Mouse (Mus musculus): ENCODE data around the gene Armh3. TPM values are rescaled to one million over a fixed set of nuclear protein-coding genes. Genes with fewer than 3 reads are reported as not detected.

The Armh3 gene
- polyA plus RNA-seq, 1 experiment from 2014 or later: 21.2 TPM

DNA sequence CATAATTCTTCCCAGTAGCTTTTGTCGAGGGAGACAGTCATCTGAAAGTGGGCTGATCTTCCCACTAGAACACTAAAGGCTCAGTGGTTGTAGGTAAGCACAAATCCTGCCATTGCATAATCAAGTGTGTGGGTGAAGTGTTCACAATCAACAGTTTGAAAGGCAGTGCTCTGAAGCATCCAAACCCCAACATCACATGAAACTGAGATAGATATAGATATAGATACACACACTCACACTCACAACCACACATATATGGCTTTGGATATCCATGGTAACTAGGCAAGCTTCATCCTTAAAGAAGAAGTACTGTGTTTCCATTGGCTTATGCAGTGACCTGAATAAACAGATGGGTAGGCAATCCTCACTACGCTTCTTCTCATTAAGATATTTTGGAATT, 50.5 kb downstream of the Armh3 start:
- Histone ChIP-seq H3K4me2 (replicated peaks) (no peak overlapping the region), H3K9me3 (no peaks in the 10 kb centered on the region), H3K4me3 (no peak overlapping the region), H3K4me1 (no peaks in the 10 kb centered on the region), H3K27me3 (replicated peaks) (no peaks in the 10 kb centered on the region), H3K27ac (no peak overlapping the region), H3K9ac (no peak overlapping the region), H3K36me3 (peaks cover 39% of the 10 kb centered on the region)
- ATAC-seq (ENCODE audit: low FRiP score, low read depth): no peak
- 87% methylated on average over 2 of the region's 2 CpGs for WGBS

GRCm38 (mm10) chr19:45947286-45947685, 51.0 kb downstream of the Armh3 start:
- Histone ChIP-seq H3K36me3 (peaks cover 35% of the 10 kb centered on the region), H3K9ac (no peak overlapping the region), H3K4me3 (no peak overlapping the region), H3K9me3 (no peaks in the 10 kb centered on the region), H3K27me3 (replicated peaks) (no peaks in the 10 kb centered on the region), H3K4me2 (replicated peaks) (no peak overlapping the region), H3K4me1 (no peaks in the 10 kb centered on the region), H3K27ac (no peak overlapping the region)
- WGBS: over 99% methylated on average over 2 of the region's 2 CpGs
- no peak for ATAC-seq (ENCODE audit: low FRiP score, low read depth)

- no peak overlapping the region for H3K9ac ChIP-seq
- H3K9me3 ChIP-seq: no peaks in the 10 kb centered on the region
- H3K4me3 ChIP-seq: no peak overlapping the region
- WGBS: 93% methylated on average over 9 of the region's 9 CpGs
- no peak overlapping the region for H3K27ac ChIP-seq
- no peak overlapping the region for H3K4me2 ChIP-seq (replicated peaks)
- H3K4me1 ChIP-seq: no peaks in the 10 kb centered on the region
- peaks cover 32% of the 10 kb centered on the region for H3K36me3 ChIP-seq
- no peak for ATAC-seq (ENCODE audit: low FRiP score, low read depth)
- no peaks in the 10 kb centered on the region for H3K27me3 ChIP-seq (replicated peaks)
These were observed 51.7 kb downstream of the Armh3 start for GRCm38 (mm10) chr19:45946541-45946940.

DNA sequence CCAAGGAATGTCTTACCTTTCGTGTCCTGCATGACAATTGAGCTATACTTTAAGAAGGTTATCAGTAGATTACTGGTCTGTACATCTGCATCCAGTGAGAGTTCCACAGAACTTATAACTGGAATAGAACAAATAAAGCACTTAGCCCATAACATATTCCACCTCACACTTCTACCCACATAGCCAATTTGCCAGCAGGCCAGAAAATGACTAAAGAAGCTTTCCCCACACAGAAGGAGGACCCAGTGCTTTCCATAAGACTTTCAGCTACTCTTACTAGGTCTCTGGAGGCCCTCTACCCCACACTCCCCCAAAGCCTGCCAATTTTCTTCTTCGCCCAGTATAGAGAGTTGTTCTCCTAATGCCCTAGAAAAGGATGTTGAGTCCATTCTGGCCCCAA, 52.3 kb downstream of the Armh3 start:
- no peak for ATAC-seq (ENCODE audit: low FRiP score, low read depth)
- H3K4me3 ChIP-seq: no peak overlapping the region
- no peak overlapping the region for H3K4me2 ChIP-seq (replicated peaks)
- no peak overlapping the region for H3K9ac ChIP-seq
- H3K27ac ChIP-seq: no peak overlapping the region
- H3K27me3 ChIP-seq (replicated peaks): no peaks in the 10 kb centered on the region
- peaks cover 29% of the 10 kb centered on the region for H3K36me3 ChIP-seq
- 92% methylated on average over 2 of the region's 2 CpGs for WGBS
- no peaks in the 10 kb centered on the region for H3K4me1 ChIP-seq
- H3K9me3 ChIP-seq: no peaks in the 10 kb centered on the region

DNA sequence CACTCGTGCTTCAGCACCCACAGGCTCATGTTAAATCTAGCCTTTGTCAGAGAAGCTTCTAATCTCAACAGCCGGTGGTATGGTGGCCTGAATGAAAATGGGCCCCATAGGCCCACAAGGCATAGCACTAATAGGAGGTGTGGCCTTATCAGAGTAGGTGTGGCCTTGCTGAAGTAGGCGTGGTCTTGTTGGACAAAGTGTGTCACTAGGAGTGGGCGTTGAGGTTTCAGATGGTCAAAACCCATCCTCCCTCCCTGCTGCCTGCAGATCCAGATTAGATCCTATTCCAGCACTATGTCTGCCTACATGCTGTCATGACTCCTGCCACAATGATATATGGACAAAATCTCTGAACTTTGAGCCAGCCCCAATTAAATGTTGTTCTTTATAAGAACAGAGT, 54.5 kb downstream of the Armh3 start:
- no peak for ATAC-seq (ENCODE audit: low FRiP score, low read depth)
- no peaks in the 10 kb centered on the region for H3K4me1 ChIP-seq
- no peaks in the 10 kb centered on the region for H3K9me3 ChIP-seq
- H3K4me3 ChIP-seq: no peak overlapping the region
- 83% methylated on average over 4 of the region's 4 CpGs for WGBS
- H3K36me3 ChIP-seq: peaks cover 22% of the 10 kb centered on the region; the same call in 1 of the 2 replicates
- no peak overlapping the region for H3K9ac ChIP-seq
- H3K27me3 ChIP-seq (replicated peaks): no peaks in the 10 kb centered on the region
- no peak overlapping the region for H3K27ac ChIP-seq
- H3K4me2 ChIP-seq (replicated peaks): no peak overlapping the region

DNA sequence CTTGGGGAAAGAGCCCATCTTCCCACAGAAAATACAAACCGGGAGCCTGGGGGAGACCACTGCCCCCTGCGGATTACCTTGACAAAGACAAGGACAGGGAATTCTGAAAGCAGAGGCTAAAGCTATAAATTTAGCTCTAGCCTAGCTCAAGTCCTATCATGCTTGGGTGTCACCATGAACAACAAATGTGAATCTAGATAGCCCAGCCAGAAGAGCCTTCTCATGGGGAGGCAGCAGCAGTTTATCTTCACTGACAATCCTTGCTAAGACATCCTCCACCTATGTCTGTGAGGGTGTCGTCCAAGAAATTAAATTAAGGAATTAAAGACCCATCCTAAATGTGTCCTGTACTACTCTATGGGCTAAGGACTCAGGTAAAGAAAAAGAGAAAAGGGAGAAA, 60.2 kb downstream of the Armh3 start:
- H3K4me2 ChIP-seq (replicated peaks): peak overlapping the region; percentile 33; the same call in 1 of the 2 replicates

DNA sequence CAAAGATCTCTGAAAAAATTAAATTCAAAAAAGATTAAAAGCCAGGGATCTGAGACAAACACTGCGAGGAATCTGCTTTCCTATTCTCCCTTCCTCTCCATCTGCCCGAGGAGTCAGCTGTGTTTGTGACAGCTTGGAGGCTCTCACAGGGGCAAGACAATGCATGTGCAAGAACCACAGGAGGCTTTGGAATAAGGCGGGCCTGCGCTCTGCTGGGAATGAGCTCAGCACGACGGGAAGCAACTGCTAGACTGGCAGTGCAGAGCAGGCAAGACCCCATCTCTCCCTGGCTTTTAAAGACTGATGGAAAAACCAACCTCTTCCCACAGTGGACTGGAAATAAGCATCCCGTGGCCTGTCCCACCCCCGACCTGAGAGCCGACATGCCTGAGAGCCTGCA, 60.8 kb downstream of the Armh3 start:
- Histone ChIP-seq H3K4me1 (peaks cover 17% of the 10 kb centered on the region), H3K4me2 (replicated peaks) (peak overlapping the region; percentile 33; the same call in 1 of the 2 replicates), H3K27me3 (replicated peaks) (no peaks in the 10 kb centered on the region), H3K27ac (0 out of 2 replicates have a peak overlapping the region, but pooled peaks have one; percentile 12), H3K36me3 (peaks cover 11% of the 10 kb centered on the region; the same call in 1 of the 2 replicates), H3K4me3 (no peak overlapping the region), H3K9ac (no peak overlapping the region), H3K9me3 (no peaks in the 10 kb centered on the region)
- 9% methylated on average over 9 of the region's 9 CpGs for WGBS
- 0 out of 2 replicates have a peak, but pooled peaks have one; percentile 21 for ATAC-seq (ENCODE audit: low FRiP score, low read depth)

More for the DNA sequence above, 60.2 kb downstream of the Armh3 start:
- WGBS: 18% methylated on average over 3 of the region's 3 CpGs
- Histone ChIP-seq H3K4me1 (peaks cover 17% of the 10 kb centered on the region), H3K9ac (no peak overlapping the region), H3K36me3 (peaks cover 11% of the 10 kb centered on the region; the same call in 1 of the 2 replicates), H3K27me3 (replicated peaks) (no peaks in the 10 kb centered on the region), H3K27ac (no peak overlapping the region), H3K9me3 (no peaks in the 10 kb centered on the region), H3K4me3 (no peak overlapping the region)
- no peak for ATAC-seq (ENCODE audit: low FRiP score, low read depth)

DNA sequence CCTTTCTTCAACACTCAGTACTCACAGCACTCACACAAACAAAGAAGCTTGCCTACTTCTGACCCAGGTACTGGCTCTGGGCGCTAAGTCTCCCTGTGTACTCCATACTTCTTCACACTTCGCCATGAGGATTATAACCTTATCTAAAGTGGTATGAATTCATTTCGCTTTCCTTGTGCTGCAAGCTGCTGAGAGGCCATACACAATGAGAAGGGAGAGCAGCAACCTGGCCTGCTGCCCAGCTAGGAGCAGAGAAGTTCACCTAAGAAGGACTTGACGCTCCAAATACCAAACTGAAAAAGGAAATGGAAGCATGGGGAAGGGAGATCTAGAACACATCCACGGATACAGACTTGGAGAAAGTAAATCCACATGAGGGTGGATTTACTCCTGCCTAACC, 71.1 kb downstream of the Armh3 start:
- H3K4me2 ChIP-seq (replicated peaks): no peak overlapping the region
- H3K27me3 ChIP-seq (replicated peaks): no peaks in the 10 kb centered on the region
- no peaks in the 10 kb centered on the region for H3K4me1 ChIP-seq
- H3K27ac ChIP-seq: no peak overlapping the region
- peaks cover 24% of the 10 kb centered on the region for H3K36me3 ChIP-seq
- WGBS: 91% methylated on average over 5 of the region's 5 CpGs
- H3K9ac ChIP-seq: no peak overlapping the region
- no peak overlapping the region for H3K4me3 ChIP-seq
- H3K9me3 ChIP-seq: no peaks in the 10 kb centered on the region
- no peak for ATAC-seq (ENCODE audit: low FRiP score, low read depth)

DNA sequence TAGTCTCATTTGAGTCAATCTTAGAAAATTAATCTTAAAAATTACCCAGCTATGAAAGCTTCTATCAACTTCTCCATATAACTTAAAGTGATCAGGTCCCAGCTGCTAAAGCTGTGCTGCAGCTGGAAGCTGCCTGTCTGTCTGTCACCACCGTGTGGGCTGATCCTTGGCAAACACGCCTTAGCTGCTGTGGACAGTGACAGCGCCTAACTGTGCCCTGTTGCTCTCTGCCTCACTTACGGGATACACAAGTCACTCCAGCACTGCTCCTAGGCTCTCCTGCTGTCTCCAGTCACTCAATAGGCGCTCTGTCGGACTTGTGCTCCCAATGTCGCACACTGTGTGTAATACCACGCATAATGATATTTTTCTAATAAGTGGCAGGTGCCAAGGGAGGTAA, 71.9 kb downstream of the Armh3 start:
- Histone ChIP-seq H3K36me3 (peaks cover 21% of the 10 kb centered on the region; the same call in 1 of the 2 replicates), H3K27ac (no peak overlapping the region), H3K4me3 (no peak overlapping the region), H3K4me2 (replicated peaks) (no peak overlapping the region), H3K27me3 (replicated peaks) (no peaks in the 10 kb centered on the region), H3K4me1 (no peaks in the 10 kb centered on the region), H3K9me3 (no peaks in the 10 kb centered on the region), H3K9ac (no peak overlapping the region)
- 93% methylated on average over 8 of the region's 8 CpGs for WGBS
- ATAC-seq (ENCODE audit: low FRiP score, low read depth): no peak

DNA sequence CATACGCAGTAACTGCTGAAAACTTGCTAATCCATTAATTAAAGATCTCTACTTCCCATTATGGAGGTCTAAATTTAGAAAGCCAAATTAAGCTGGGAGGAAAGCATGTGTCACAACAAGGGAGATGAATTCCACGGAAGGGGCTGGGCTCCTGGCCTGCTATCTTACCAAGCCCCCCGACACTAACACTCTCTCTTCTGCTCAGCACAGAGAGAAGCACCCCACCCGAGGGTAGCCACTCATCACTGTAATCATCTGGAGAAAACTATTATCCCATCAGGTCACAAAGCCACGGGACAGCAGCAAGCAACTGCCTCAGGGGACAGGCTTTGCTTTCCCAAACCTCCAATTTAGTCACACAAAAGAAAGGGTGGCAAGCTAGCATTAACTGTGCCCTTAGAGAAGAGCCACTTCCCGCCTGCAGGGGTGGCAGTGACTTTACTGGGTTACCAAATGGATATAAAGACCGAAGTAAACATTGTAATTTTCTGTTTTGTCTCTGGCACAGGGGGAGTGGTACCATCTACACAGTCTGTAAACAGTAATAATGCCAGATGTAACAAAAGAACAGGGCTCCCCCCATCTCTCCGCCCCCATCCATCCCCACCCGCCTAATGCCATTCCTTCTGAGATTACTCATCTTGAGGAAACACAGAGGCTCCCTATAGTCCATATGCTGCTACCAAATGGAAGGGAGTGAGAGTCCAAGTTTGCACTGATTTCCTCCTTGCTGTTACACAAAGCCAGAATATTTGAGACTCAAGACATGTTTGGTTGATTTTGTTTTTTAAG, 77.8 kb downstream of the Armh3 start:
- Histone ChIP-seq H3K4me2 (replicated peaks) (no peak overlapping the region), H3K27me3 (replicated peaks) (no peaks in the 10 kb centered on the region), H3K9ac (0 out of 2 replicates have a peak overlapping the region, but pooled peaks have one; percentile 6), H3K4me3 (no peak overlapping the region), H3K4me1 (no peaks in the 10 kb centered on the region), H3K36me3 (peaks cover 9% of the 10 kb centered on the region; the same call in 1 of the 2 replicates), H3K9me3 (no peaks in the 10 kb centered on the region), H3K27ac (no peak overlapping the region)
- ATAC-seq (ENCODE audit: low FRiP score, low read depth): no peak
- 38% methylated on average over 9 of the region's 9 CpGs for WGBS

- WGBS: 98% methylated on average over 6 of the region's 6 CpGs
- H3K27ac ChIP-seq: no peak overlapping the region
- H3K4me3 ChIP-seq: no peak overlapping the region
- no peaks in the 10 kb centered on the region for H3K4me1 ChIP-seq
- H3K36me3 ChIP-seq: peaks cover 6% of the 10 kb centered on the region; the same call in 1 of the 2 replicates
- H3K27me3 ChIP-seq (replicated peaks): no peaks in the 10 kb centered on the region
- ATAC-seq (ENCODE audit: low FRiP score, low read depth): no peak
- no peaks in the 10 kb centered on the region for H3K9me3 ChIP-seq
- H3K9ac ChIP-seq: no peak overlapping the region
- no peak overlapping the region for H3K4me2 ChIP-seq (replicated peaks)
These were observed 79.9 kb downstream of the Armh3 start for GRCm38 (mm10) chr19:45918406-45918805.

- no peak overlapping the region for H3K27ac ChIP-seq
- 73% methylated on average over 3 of the region's 3 CpGs for WGBS
These were observed 80.4 kb downstream of the Armh3 start for GRCm38 (mm10) chr19:45917856-45918255.

GRCm38 (mm10) chr19:45916461-45916860, 81.8 kb downstream of the Armh3 start:
- Histone ChIP-seq H3K27me3 (replicated peaks) (no peaks in the 10 kb centered on the region), H3K4me3 (no peak overlapping the region), H3K27ac (no peak overlapping the region), H3K9ac (no peak overlapping the region), H3K4me2 (replicated peaks) (no peak overlapping the region), H3K4me1 (no peaks in the 10 kb centered on the region), H3K36me3 (peaks cover 4% of the 10 kb centered on the region; the same call in 1 of the 2 replicates), H3K9me3 (no peaks in the 10 kb centered on the region)
- no peak for ATAC-seq (ENCODE audit: low FRiP score, low read depth)
- WGBS: 81% methylated on average over 4 of the region's 4 CpGs

More at GRCm38 (mm10) chr19:45917856-45918255, 80.4 kb downstream of the Armh3 start:
- no peaks in the 10 kb centered on the region for H3K4me1 ChIP-seq
- no peaks in the 10 kb centered on the region for H3K9me3 ChIP-seq
- H3K4me2 ChIP-seq (replicated peaks): no peak overlapping the region
- H3K4me3 ChIP-seq: no peak overlapping the region
- H3K9ac ChIP-seq: no peak overlapping the region
- peaks cover 4% of the 10 kb centered on the region; the same call in 1 of the 2 replicates for H3K36me3 ChIP-seq
- ATAC-seq (ENCODE audit: low FRiP score, low read depth): no peak
- no peaks in the 10 kb centered on the region for H3K27me3 ChIP-seq (replicated peaks)
